Mouse (Mus musculus) MEL (cell line): Measurements from ENCODE around the gene Fam229a. TPM values are rescaled to one million over a fixed set of nuclear protein-coding genes. Genes with fewer than 3 reads are reported as not detected.

Experiments
- DNase-seq: peaks from one replicate; pipeline ENCODE4 v3.0.0; 2011; ENCODE audit warnings: low read depth, low spot score
- H3K27ac ChIP-seq: 2 replicates; pipeline ENCODE4 v1.5.1; 2012; ENCODE audit warnings: low read depth, mild to moderate bottlenecking, control low read depth, low read length, moderate library complexity; ENCODE audit not compliant: control insufficient read depth
- H3K27me3 ChIP-seq, 2 experiments: fragments of 150-350 bp in 1 of 2; sonication (generic) in 1 of 2; 2 replicates each; pipeline ENCODE4 v1.6.1; 2012; ENCODE audit warnings: low read length in 2 of 2, mild to moderate bottlenecking in 2 of 2, improper control_type of control experiment in 1 of 2, moderate library complexity in 1 of 2; ENCODE audit not compliant: insufficient read depth in 2 of 2, control insufficient read depth in 1 of 2
- H3K36me3 ChIP-seq, 2 experiments: 2 replicates each; pipeline ENCODE4 v1.6.1; 2012 to 2014; ENCODE audit warnings: low read length in 2 of 2, improper control_type of control experiment in 1 of 2, inconsistent platforms in 1 of 2, mild to moderate bottlenecking in 1 of 2; ENCODE audit not compliant: insufficient read depth in 2 of 2, control insufficient read depth in 1 of 2
- H3K4me1 ChIP-seq, 2 experiments: fragments of 150-350 bp in 1 of 2; sonication (generic) in 1 of 2; 2 replicates each; pipeline ENCODE4 v1.6.1; 2012; ENCODE audit warnings: low read length in 2 of 2, improper control_type of control experiment in 1 of 2, mild to moderate bottlenecking in 1 of 2; ENCODE audit not compliant: insufficient read depth in 2 of 2, control insufficient read depth in 1 of 2
- H3K4me3 ChIP-seq, 2 experiments: fragments of 150-350 bp in 1 of 2; sonication (generic) in 1 of 2; 2 replicates each; pipeline ENCODE4 v1.5.1; 2012; ENCODE audit warnings: low read depth in 2 of 2, low read length in 2 of 2, mild to moderate bottlenecking in 2 of 2, moderate library complexity in 2 of 2, control low read depth in 1 of 2, improper control_type of control experiment in 1 of 2; ENCODE audit not compliant: control insufficient read depth in 1 of 2, insufficient read depth in 1 of 2
- H3K79me2 ChIP-seq: 2 replicates; pipeline ENCODE4 v1.6.1; 2012; ENCODE audit warnings: mild to moderate bottlenecking, low read length, moderate library complexity; ENCODE audit not compliant: control insufficient read depth, poor library complexity, insufficient read depth
- H3K9ac ChIP-seq: 2 replicates; pipeline ENCODE4 v1.6.1; 2012; ENCODE audit warnings: low read depth, mild to moderate bottlenecking, control low read depth, low read length, moderate library complexity; ENCODE audit not compliant: control insufficient read depth, poor library complexity, severe bottlenecking
- H3K9me3 ChIP-seq: fragments of 150-350 bp; sonication (generic); replicated peaks from 2 replicates; pipeline ENCODE4 v1.6.1; 2012; ENCODE audit warnings: mild to moderate bottlenecking, low read length, improper control_type of control experiment, moderate library complexity; ENCODE audit not compliant: insufficient read depth
- BHLHE40 ChIP-seq: IDR thresholded peaks from 2 replicates; pipeline ENCODE4 v1.6.1; 2012; ENCODE audit warnings: low read depth, mild to moderate bottlenecking, inconsistent platforms, low read length, improper control_type of control experiment, borderline replicate concordance
- CTCF ChIP-seq, 3 experiments: IDR thresholded peaks in 2 of 3; conservative IDR thresholded peaks in 1 of 3; 2 replicates each; pipeline ENCODE4 v1.5.1; 2011 to 2012; ENCODE audit warnings: low read length in 3 of 3, low read depth in 2 of 3, mild to moderate bottlenecking in 2 of 3, improper control_type of control experiment in 1 of 3, inconsistent platforms in 1 of 3, mixed read lengths in 1 of 3, moderate library complexity in 1 of 3; ENCODE audit not compliant: control insufficient read depth in 1 of 3, insufficient read depth in 1 of 3, poor library complexity in 1 of 3, severe bottlenecking in 1 of 3
- E2F4 ChIP-seq: IDR thresholded peaks from 2 replicates; pipeline ENCODE4 v1.6.1; 2011; ENCODE audit warnings: low read depth, low read length, improper control_type of control experiment, borderline replicate concordance
- EP300 ChIP-seq, 2 experiments: IDR thresholded peaks; 2 replicates each; pipeline ENCODE4 v1.6.1; 2011; ENCODE audit warnings: improper control_type of control experiment in 2 of 2, low read length in 2 of 2, low read depth in 1 of 2, mild to moderate bottlenecking in 1 of 2
- GABPA ChIP-seq: IDR thresholded peaks from 2 replicates; pipeline ENCODE4 v1.6.1; 2012; ENCODE audit warnings: low read depth, mild to moderate bottlenecking, inconsistent platforms, low read length, improper control_type of control experiment, moderate library complexity
- GATA1 ChIP-seq: IDR thresholded peaks from 2 replicates; pipeline ENCODE4 v1.6.1; 2011; ENCODE audit warnings: low read depth, low read length, improper control_type of control experiment
- HCFC1 ChIP-seq: IDR thresholded peaks from 2 replicates; pipeline ENCODE4 v1.6.1; 2012; ENCODE audit warnings: low read depth, mild to moderate bottlenecking, inconsistent platforms, low read length, improper control_type of control experiment, moderate library complexity
- JUND ChIP-seq: IDR thresholded peaks from 2 replicates; pipeline ENCODE4 v1.6.1; 2011; ENCODE audit warnings: low read depth, mild to moderate bottlenecking, improper control_type of control experiment, low read length
- KAT2A ChIP-seq: conservative IDR thresholded peaks from 2 replicates; pipeline ENCODE4 v1.6.1; 2012; ENCODE audit warnings: low read depth, low read length, improper control_type of control experiment, inconsistent platforms
- MAFK ChIP-seq: IDR thresholded peaks from 2 replicates; pipeline ENCODE4 v1.6.1; 2011; ENCODE audit warnings: low read depth, mild to moderate bottlenecking, low read length, improper control_type of control experiment, borderline replicate concordance
- MAX ChIP-seq: IDR thresholded peaks from 2 replicates; pipeline ENCODE4 v1.6.1; 2011; ENCODE audit warnings: low read length, improper control_type of control experiment
- MAZ ChIP-seq: IDR thresholded peaks from 2 replicates; pipeline ENCODE4 v1.6.1; 2012; ENCODE audit warnings: low read depth, mild to moderate bottlenecking, inconsistent platforms, low read length, improper control_type of control experiment
- MXI1 ChIP-seq: IDR thresholded peaks from 2 replicates; pipeline ENCODE4 v1.6.1; 2011; ENCODE audit warnings: mild to moderate bottlenecking, low read depth, low read length, improper control_type of control experiment
- MYB ChIP-seq: IDR thresholded peaks from 2 replicates; pipeline ENCODE4 v1.6.1; 2011; ENCODE audit warnings: mild to moderate bottlenecking, low read depth, low read length, improper control_type of control experiment
- MYC ChIP-seq: IDR thresholded peaks from 2 replicates; pipeline ENCODE4 v1.6.1; 2011; ENCODE audit warnings: low read depth, mild to moderate bottlenecking, low read length, improper control_type of control experiment, moderate library complexity
- POLR2AphosphoS2 ChIP-seq: IDR thresholded peaks from 2 replicates; pipeline ENCODE4 v1.6.1; 2011; ENCODE audit warnings: low read length, improper control_type of control experiment
- RAD21 ChIP-seq: IDR thresholded peaks from 2 replicates; pipeline ENCODE4 v1.6.1; 2011; ENCODE audit warnings: mild to moderate bottlenecking, low read depth, low read length, improper control_type of control experiment
- RCOR1 ChIP-seq: IDR thresholded peaks from 2 replicates; pipeline ENCODE4 v1.6.1; 2012; ENCODE audit warnings: low read depth, mild to moderate bottlenecking, inconsistent platforms, low read length, improper control_type of control experiment
- TAL1 ChIP-seq: IDR thresholded peaks from 2 replicates; pipeline ENCODE4 v1.6.1; 2012; ENCODE audit warnings: mild to moderate bottlenecking, inconsistent platforms, low read length, moderate library complexity, mixed read lengths
- TBP ChIP-seq: IDR thresholded peaks from 2 replicates; pipeline ENCODE4 v1.8.0; 2011; ENCODE audit warnings: low read depth, low read length, improper control_type of control experiment
- TCF12 ChIP-seq: IDR thresholded peaks from 2 replicates; pipeline ENCODE4 v1.6.1; 2014; ENCODE audit warnings: low read depth, mild to moderate bottlenecking, inconsistent platforms, low read length, improper control_type of control experiment, moderate library complexity
- USF1 ChIP-seq: IDR thresholded peaks from 2 replicates; pipeline ENCODE4 v1.6.1; 2014; ENCODE audit warnings: low read depth, mild to moderate bottlenecking, inconsistent platforms, low read length, improper control_type of control experiment, moderate library complexity
- USF2 ChIP-seq, 2 experiments: IDR thresholded peaks; 2 replicates each; pipeline ENCODE4 v1.6.1; 2011 to 2012; ENCODE audit warnings: improper control_type of control experiment in 2 of 2, low read length in 2 of 2, borderline replicate concordance in 1 of 2, inconsistent platforms in 1 of 2, low read depth in 1 of 2, mild to moderate bottlenecking in 1 of 2; ENCODE audit not compliant: insufficient read depth in 1 of 2
- ZNF384 ChIP-seq: IDR thresholded peaks from 2 replicates; pipeline ENCODE4 v1.6.1; 2012; ENCODE audit warnings: low read depth, mild to moderate bottlenecking, inconsistent platforms, low read length, improper control_type of control experiment
- polyA plus RNA-seq, 2 experiments: library from polyadenylated mRNA; stranded (reverse) in 1 of 2; unstranded in 1 of 2; fragments of >175 nt in 1 of 2; fragments of >200 nt in 1 of 2; gene quantifications; 2 replicates each; pipeline versions ENCODE4 v1.2.1 to v1.2.4; 2012; ENCODE audit warnings: low replicate concordance in 2 of 2, low read depth in 1 of 2; ENCODE audit not compliant: insufficient read length in 2 of 2, insufficient read depth in 1 of 2, missing spikeins in 1 of 2
- total RNA-seq: library from RNA; depleted of rRNA; stranded (reverse); fragments of 300-350 nt; gene quantifications from 2 replicates; pipeline ENCODE4 v1.2.3, GENCODE M21; 2012

Fam229a gene
- total and polyA plus RNA-seq, 3 experiments, result not detected

- TF ChIP-seq RAD21 (no peak), GABPA (no peak), E2F4 (no peak), POLR2AphosphoS2 (peak; percentile 80), GATA1 (no peak), HCFC1 (peak; percentile 39; the same call in 1 of the 2 replicates), MAZ (peak; percentile 26; the same call in 1 of the 2 replicates), EP300 (IDR thresholded peaks at IDR 0.05; ENCODE audit: low read depth in 1 of 2, low read length in 2 of 2) (no peak)
Observed at GRCm38 (mm10) chr4:129513086-129513767, 22.2 kb downstream of the Fam229a start, which contains the start of gene Marcksl1 (continued).

GRCm38 (mm10) chr4:129513891-129514290 lies 22.9 kb downstream of the Fam229a start:
- peak overlapping the region; percentile 67 to 93 for H3K4me3 ChIP-seq
- TF ChIP-seq USF2 (IDR thresholded peaks at IDR 0.05; ENCODE audit: borderline replicate concordance in 1 of 2, insufficient read depth in 1 of 2, low read depth in 1 of 2, low read length in 2 of 2), result no peak
- peak; percentile 20; the same call in 1 of the 2 replicates for TF ChIP-seq MXI1

GRCm38 (mm10) chr4:129514300-129514898 lies 23.4 kb downstream of the Fam229a start:
- no peaks in the 10 kb centered on the region for H3K9me3 ChIP-seq
- no peaks in the 10 kb centered on the region; the same call in 1 of the 2 replicates for H3K79me2 ChIP-seq
- H3K4me1 ChIP-seq, result no peaks in the 10 kb centered on the region
- H3K27ac ChIP-seq, result no peak overlapping the region
- no peaks in the 10 kb centered on the region for H3K36me3 ChIP-seq
- no peaks in the 10 kb centered on the region for H3K27me3 ChIP-seq
- H3K9ac ChIP-seq, result peak overlapping the region; percentile 88
- DNase-seq, result peak; percentile 74
- peak overlapping the region; percentile 67 to 93 for H3K4me3 ChIP-seq
- TF ChIP-seq MAX (no peak), BHLHE40 (0 out of 2 replicates have a peak, but pooled peaks have one; percentile 32), ZNF384 (no peak), TAL1 (no peak), MAFK (no peak), POLR2AphosphoS2 (no peak), KAT2A (no peak), MAZ (peak; percentile 99), TBP (no peak), E2F4 (no peak), CTCF (IDR thresholded peaks at IDR 0.05 in 2 of 3, conservative IDR thresholded peaks at IDR 0.05 in 1 of 3; ENCODE audit: control insufficient read depth in 1 of 3, insufficient read depth in 1 of 3, low read depth in 2 of 3, low read length in 3 of 3, poor library complexity in 1 of 3, severe bottlenecking in 1 of 3) (peak; percentile 61 to 93 (median 85); a peak in 5 of 6 replicates), MYC (no peak), RAD21 (peak; percentile 12), MYB (no peak), MXI1 (peak; percentile 46; the same call in 1 of the 2 replicates), RCOR1 (no peak), USF2 (IDR thresholded peaks at IDR 0.05; ENCODE audit: borderline replicate concordance in 1 of 2, insufficient read depth in 1 of 2, low read depth in 1 of 2, low read length in 2 of 2) (no peak), GABPA (no peak), HCFC1 (peak; percentile 58; the same call in 1 of the 2 replicates), EP300 (IDR thresholded peaks at IDR 0.05; ENCODE audit: low read depth in 1 of 2, low read length in 2 of 2) (no peak), JUND (no peak), TCF12 (peak; percentile 43; the same call in 1 of the 2 replicates), USF1 (no peak), GATA1 (no peak)

More at GRCm38 (mm10) chr4:129513891-129514290, 22.9 kb downstream of the Fam229a start:
- no peaks in the 10 kb centered on the region for H3K4me1 ChIP-seq
- DNase-seq, result no peak
- H3K36me3 ChIP-seq, result no peaks in the 10 kb centered on the region
- H3K27ac ChIP-seq, result no peak overlapping the region
- H3K27me3 ChIP-seq, result no peaks in the 10 kb centered on the region
- H3K79me2 ChIP-seq, result no peaks in the 10 kb centered on the region; the same call in 1 of the 2 replicates
- H3K9ac ChIP-seq, result peak overlapping the region; percentile 88
- H3K9me3 ChIP-seq, result no peaks in the 10 kb centered on the region
